Mouse (Mus musculus): Measurements from ENCODE around the gene Apobec2. TPM values are rescaled to one million over a fixed set of nuclear protein-coding genes. Genes with fewer than 3 reads are reported as not detected.

Gene Apobec2
- total and polyA plus RNA-seq, 2 experiments from 2014 or later: 0.11 to 0.32 TPM

- Histone ChIP-seq H3K9ac (replicated peaks; ENCODE audit: low read length, poor library complexity, severe bottlenecking) (no peak overlapping the region), H3K36me3 (ENCODE audit: insufficient read depth, low read length) (peaks cover 6% of the 10 kb centered on the region; the same call in 1 of the 2 replicates), H3K27ac (ENCODE audit: low read depth, low read length) (no peak overlapping the region), H3K4me1 (ENCODE audit: insufficient read depth, low read length) (no peaks in the 10 kb centered on the region), H3K4me3 (ENCODE audit: low read depth, low read length) (no peak overlapping the region), H3K9me3 (ENCODE audit: low read length) (no peaks in the 10 kb centered on the region), H3K27me3 (ENCODE audit: insufficient read depth, low read length) (no peaks in the 10 kb centered on the region), H3K4me2 (ENCODE audit: low read depth, low read length, poor library complexity, severe bottlenecking) (no peak overlapping the region)
- ATAC-seq (ENCODE audit: low FRiP score) (no peak), DNase-seq (ENCODE audit: low spot score) (no peak)
- WGBS: 90% methylated on average over 4 of the region's 4 CpGs
- no peak for TF ChIP-seq CTCF (IDR thresholded peaks at IDR 0.05)
These were observed 31.0 kb downstream of the Apobec2 start for GRCm38 (mm10) chr17:48401710-48402109.

- ATAC-seq (ENCODE audit: low FRiP score): no peak
- Histone ChIP-seq H3K36me3 (ENCODE audit: insufficient read depth, low read length) (peaks cover 67% of the 10 kb centered on the region), H3K4me2 (ENCODE audit: low read depth, low read length, poor library complexity, severe bottlenecking) (no peak overlapping the region), H3K9me3 (ENCODE audit: low read length) (no peaks in the 10 kb centered on the region), H3K4me1 (ENCODE audit: insufficient read depth, low read length) (no peaks in the 10 kb centered on the region), H3K4me3 (ENCODE audit: low read depth, low read length) (no peak overlapping the region), H3K9ac (replicated peaks; ENCODE audit: low read length, poor library complexity, severe bottlenecking) (no peak overlapping the region), H3K27ac (ENCODE audit: low read depth, low read length) (no peak overlapping the region), H3K27me3 (ENCODE audit: insufficient read depth, low read length) (no peaks in the 10 kb centered on the region)
- 99% methylated on average over 3 of the region's 3 CpGs for WGBS
- TF ChIP-seq CTCF (IDR thresholded peaks at IDR 0.05): no peak
- DNase-seq (ENCODE audit: low spot score): no peak
These were observed 40.1 kb downstream of the Apobec2 start for GRCm38 (mm10) chr17:48392616-48393015.

GRCm38 (mm10) chr17:48391446-48391845 lies 41.3 kb downstream of the Apobec2 start:
- no peak for TF ChIP-seq CTCF (IDR thresholded peaks at IDR 0.05)
- ATAC-seq (ENCODE audit: low FRiP score): no peak
- H3K27ac ChIP-seq (ENCODE audit: low read depth, low read length): no peak overlapping the region
- H3K9me3 ChIP-seq (ENCODE audit: low read length): no peaks in the 10 kb centered on the region
- H3K27me3 ChIP-seq (ENCODE audit: insufficient read depth, low read length): no peaks in the 10 kb centered on the region
- no peak overlapping the region for H3K4me2 ChIP-seq (ENCODE audit: low read depth, low read length, poor library complexity, severe bottlenecking)
- WGBS: 89% methylated on average over 5 of the region's 5 CpGs
- no peak overlapping the region for H3K9ac ChIP-seq (replicated peaks; ENCODE audit: low read length, poor library complexity, severe bottlenecking)
- H3K4me3 ChIP-seq (ENCODE audit: low read depth, low read length): no peak overlapping the region
- no peak for DNase-seq (ENCODE audit: low spot score)
- no peaks in the 10 kb centered on the region for H3K4me1 ChIP-seq (ENCODE audit: insufficient read depth, low read length)
- peaks cover 71% of the 10 kb centered on the region for H3K36me3 ChIP-seq (ENCODE audit: insufficient read depth, low read length)

- no peaks in the 10 kb centered on the region for H3K27me3 ChIP-seq (ENCODE audit: insufficient read depth, low read length)
- no peaks in the 10 kb centered on the region for H3K9me3 ChIP-seq (ENCODE audit: low read length)
- no peak overlapping the region for H3K9ac ChIP-seq (replicated peaks; ENCODE audit: low read length, poor library complexity, severe bottlenecking)
- H3K4me3 ChIP-seq (ENCODE audit: low read depth, low read length): no peak overlapping the region
- peaks cover 65% of the 10 kb centered on the region for H3K36me3 ChIP-seq (ENCODE audit: insufficient read depth, low read length)
- no peaks in the 10 kb centered on the region for H3K4me1 ChIP-seq (ENCODE audit: insufficient read depth, low read length)
- no peak overlapping the region for H3K27ac ChIP-seq (ENCODE audit: low read depth, low read length)
- ATAC-seq (ENCODE audit: low FRiP score): no peak
- H3K4me2 ChIP-seq (ENCODE audit: low read depth, low read length, poor library complexity, severe bottlenecking): no peak overlapping the region
- DNase-seq (ENCODE audit: low spot score): no peak
- 92% methylated on average over 5 of the region's 5 CpGs for WGBS
- TF ChIP-seq CTCF (IDR thresholded peaks at IDR 0.05): no peak
These were observed 43.3 kb downstream of the Apobec2 start for GRCm38 (mm10) chr17:48389442-48389841.

- WGBS: 87% methylated on average over 2 of the region's 2 CpGs
- DNase-seq (ENCODE audit: low spot score) (no peak), ATAC-seq (ENCODE audit: low FRiP score) (no peak)
- Histone ChIP-seq H3K27ac (ENCODE audit: low read depth, low read length) (no peak overlapping the region), H3K4me2 (ENCODE audit: low read depth, low read length, poor library complexity, severe bottlenecking) (no peak overlapping the region), H3K9ac (replicated peaks; ENCODE audit: low read length, poor library complexity, severe bottlenecking) (no peak overlapping the region), H3K4me1 (ENCODE audit: insufficient read depth, low read length) (no peaks in the 10 kb centered on the region), H3K36me3 (ENCODE audit: insufficient read depth, low read length) (peaks cover 60% of the 10 kb centered on the region), H3K9me3 (ENCODE audit: low read length) (no peaks in the 10 kb centered on the region), H3K27me3 (ENCODE audit: insufficient read depth, low read length) (no peaks in the 10 kb centered on the region), H3K4me3 (ENCODE audit: low read depth, low read length) (no peak overlapping the region)
- TF ChIP-seq CTCF (IDR thresholded peaks at IDR 0.05): no peak
These were observed 44.1 kb downstream of the Apobec2 start for GRCm38 (mm10) chr17:48388666-48389065.

GRCm38 (mm10) chr17:48385786-48386461 lies 46.8 kb downstream of the Apobec2 start:
- H3K9ac ChIP-seq (replicated peaks; ENCODE audit: low read length, poor library complexity, severe bottlenecking): no peak overlapping the region
- no peak overlapping the region for H3K4me3 ChIP-seq (ENCODE audit: low read depth, low read length)
- DNase-seq (ENCODE audit: low spot score) (no peak), ATAC-seq (ENCODE audit: low FRiP score) (no peak)
- H3K9me3 ChIP-seq (ENCODE audit: low read length): no peaks in the 10 kb centered on the region
- no peak overlapping the region for H3K27ac ChIP-seq (ENCODE audit: low read depth, low read length)
- no peaks in the 10 kb centered on the region for H3K4me1 ChIP-seq (ENCODE audit: insufficient read depth, low read length)
- peaks cover 35% of the 10 kb centered on the region for H3K36me3 ChIP-seq (ENCODE audit: insufficient read depth, low read length)
- no peaks in the 10 kb centered on the region for H3K27me3 ChIP-seq (ENCODE audit: insufficient read depth, low read length)
- TF ChIP-seq CTCF (IDR thresholded peaks at IDR 0.05): no peak
- no peak overlapping the region for H3K4me2 ChIP-seq (ENCODE audit: low read depth, low read length, poor library complexity, severe bottlenecking)
- 75% methylated on average over 2 of the region's 2 CpGs for WGBS
